Mouse (Mus musculus) gastrocnemius, adult 2 months (tissue): ENCODE measurements around the gene Pfas. TPM values are rescaled to one million over a fixed set of nuclear protein-coding genes. Genes with fewer than 3 reads are reported as not detected.
"Not testable (repeated sequence)": the region's sequence is repeated elsewhere in the genome, so short reads cannot be mapped to it uniquely, and the experiment has no call there.

Source experiments
- DNase-seq: peaks from one replicate; pipeline ENCODE4 v3.0.0; 2022
- H3K27ac ChIP-seq: fragments of 200-600 bp; 2 replicates; pipeline ENCODE4 v1.8.1; 2022; ENCODE audit warnings: mild to moderate bottlenecking
- H3K4me3 ChIP-seq: fragments of 200-600 bp; 2 replicates; pipeline ENCODE4 v1.8.1; 2022; ENCODE audit warnings: mild to moderate bottlenecking, moderate library complexity
- CTCF ChIP-seq: fragments of 200-600 bp; IDR thresholded peaks from 2 replicates; pipeline ENCODE4 v1.8.1; 2022; ENCODE audit warnings: antibody characterized with exemption, mild to moderate bottlenecking, moderate library complexity
- intact Hi-C: fragments of 180-260 bp; cut with DNase I; formaldehyde crosslinking; loops from one replicate; pipeline ENCODE4 v1.15.1; 2025
- total RNA-seq, 2 experiments: library from RNA; stranded (reverse); gene quantifications; 2 replicates each; pipeline ENCODE4 v1.2.3; 2021

Gene Pfas
- total RNA-seq, 2 experiments from 2014 or later: 7.8 to 14.8 TPM

GRCm38 (mm10) chr11:69036486-69037230 is 28.4 kb upstream of the Pfas start:
- intact Hi-C loops: loop anchor here (1.0 to 5.0 kb wide), 4 partner anchors 26 to 134 kb away; partner anchors contain the start of gene Rpl26
- no peak for TF ChIP-seq CTCF
- peak; percentile 82 for DNase-seq
- peak overlapping the region; percentile 89 for H3K4me3 ChIP-seq
- H3K27ac ChIP-seq: peak overlapping the region; percentile 85

- Histone ChIP-seq H3K27ac (peak overlapping the region; percentile 85), H3K4me3 (peak overlapping the region; percentile 89)
- DNase-seq: peak; percentile 91
- peak; percentile 93 for TF ChIP-seq CTCF
- intact Hi-C loops: loop anchor here (2.0 to 5.0 kb wide), 2 partner anchors 69 to 134 kb away; partner anchors contain the start of gene Rpl26
Measured at GRCm38 (mm10) chr11:69035849-69036248, 27.6 kb upstream of the Pfas start.

GRCm38 (mm10) chr11:69035411-69035810 is 27.2 kb upstream of the Pfas start:
- no peak for TF ChIP-seq CTCF
- intact Hi-C loops: loop anchor here (5.0 kb wide), 1 partner anchor 133 kb away; the partner anchor contains the start of gene Rpl26
- no peak for DNase-seq
- Histone ChIP-seq H3K27ac (peak overlapping the region; percentile 85), H3K4me3 (peak overlapping the region; percentile 89)

DNA sequence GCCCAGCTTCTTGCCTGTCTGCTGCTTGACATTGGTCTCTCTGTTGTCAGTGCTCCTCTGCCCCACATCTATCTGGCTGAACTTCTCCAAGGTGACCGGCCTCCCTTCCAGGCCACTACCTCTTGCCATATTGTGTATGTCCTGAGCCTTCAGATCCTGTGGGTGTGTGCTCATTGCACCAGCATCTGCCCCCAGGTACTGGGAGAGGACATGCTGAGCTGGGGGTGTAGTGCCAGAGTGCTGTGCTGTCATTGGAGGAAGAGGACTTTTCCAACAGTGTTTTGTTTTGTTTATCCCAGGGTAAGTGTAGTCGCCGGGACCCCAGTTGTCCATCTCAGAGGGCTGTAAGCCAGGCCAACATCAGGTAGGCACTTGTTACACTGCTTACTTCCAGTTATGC is 26.3 kb upstream of the Pfas start:
- H3K4me3 ChIP-seq: no peak overlapping the region
- intact Hi-C loops: no loop called here
- no peak for DNase-seq
- no peak overlapping the region for H3K27ac ChIP-seq
- no peak for TF ChIP-seq CTCF

GRCm38 (mm10) chr11:69033552-69033951 is 25.3 kb upstream of the Pfas start:
- intact Hi-C loops: no loop called here
- no peak for DNase-seq
- Histone ChIP-seq H3K27ac (no peak overlapping the region), H3K4me3 (no peak overlapping the region)
- TF ChIP-seq CTCF: no peak

- TF ChIP-seq CTCF: peak; percentile 39; the same call in 1 of the 2 replicates
- intact Hi-C loops: no loop called here
- no peak overlapping the region for H3K4me3 ChIP-seq
- no peak overlapping the region for H3K27ac ChIP-seq
- no peak for DNase-seq
Measured at GRCm38 (mm10) chr11:69028805-69029204, 20.5 kb upstream of the Pfas start.

GRCm38 (mm10) chr11:69026562-69026961 is 18.3 kb upstream of the Pfas start:
- no peak for DNase-seq
- Histone ChIP-seq H3K27ac (no peak overlapping the region), H3K4me3 (no peak overlapping the region)
- no peak for TF ChIP-seq CTCF
- intact Hi-C loops: no loop called here

DNA sequence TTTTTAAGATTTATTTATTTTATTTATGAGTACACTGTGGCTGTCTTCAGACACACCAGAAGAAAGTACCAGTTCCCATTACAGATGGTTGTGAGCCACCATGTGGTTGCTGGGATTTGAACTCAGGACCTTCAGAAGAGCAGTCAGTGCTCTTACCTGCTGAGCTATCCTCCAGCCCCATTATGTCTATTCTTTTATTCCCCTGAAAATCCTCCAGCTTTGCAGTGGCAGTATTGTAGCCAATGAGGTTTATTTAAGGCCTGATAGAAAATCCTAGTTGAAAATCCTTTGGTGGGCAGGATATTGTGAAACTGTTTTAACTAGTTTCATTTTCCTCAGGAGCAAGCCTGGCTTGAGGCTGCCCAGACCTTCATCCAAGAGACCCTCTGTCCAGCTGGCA is 12.4 kb upstream of the Pfas start:
- no peak for TF ChIP-seq CTCF
- intact Hi-C loops: no loop called here
- Histone ChIP-seq H3K27ac (no peak overlapping the region), H3K4me3 (no peak overlapping the region)
- DNase-seq: no peak

- no peak for TF ChIP-seq CTCF
- Histone ChIP-seq H3K4me3 (peak overlapping the region; percentile 73), H3K27ac (peak overlapping the region; percentile 95; the same call in 1 of the 2 replicates)
- intact Hi-C loops: no loop called here
- no peak for DNase-seq
Measured at GRCm38 (mm10) chr11:69016755-69017154, 8.5 kb upstream of the Pfas start.

- intact Hi-C loops: no loop called here
- Histone ChIP-seq H3K4me3 (peak within 1 kb of the TSS; percentile 73), H3K27ac (peak within 1 kb of the TSS; percentile 95)
- TF ChIP-seq CTCF: peak; percentile 71
- DNase-seq: peak; percentile 92
Measured at GRCm38 (mm10) chr11:69015644-69016441, 7.6 kb upstream of the Pfas start, which contains the start of gene Ctc1. TSS of gene Ctc1 (plus strand) at chr11:69015911.

GRCm38 (mm10) chr11:69012071-69012601 is 3.9 kb upstream of the Pfas start:
- TF ChIP-seq CTCF: no peak
- DNase-seq: peak; percentile 92
- H3K27ac ChIP-seq: peak overlapping the region; percentile 95
- peak overlapping the region; percentile 87 for H3K4me3 ChIP-seq
- intact Hi-C loops: no loop called here

GRCm38 (mm10) chr11:69011445-69011844 is 3.2 kb upstream of the Pfas start:
- intact Hi-C loops, DNase-seq: not testable (repeated sequence)
- H3K27ac ChIP-seq: peak overlapping the region; percentile 95
- peak; percentile 26; the same call in 1 of the 2 replicates for TF ChIP-seq CTCF
- H3K4me3 ChIP-seq: peak overlapping the region; percentile 87
